Mouse (Mus musculus): ENCODE results near the gene Loxl3.

Loxl3 gene

DNA sequence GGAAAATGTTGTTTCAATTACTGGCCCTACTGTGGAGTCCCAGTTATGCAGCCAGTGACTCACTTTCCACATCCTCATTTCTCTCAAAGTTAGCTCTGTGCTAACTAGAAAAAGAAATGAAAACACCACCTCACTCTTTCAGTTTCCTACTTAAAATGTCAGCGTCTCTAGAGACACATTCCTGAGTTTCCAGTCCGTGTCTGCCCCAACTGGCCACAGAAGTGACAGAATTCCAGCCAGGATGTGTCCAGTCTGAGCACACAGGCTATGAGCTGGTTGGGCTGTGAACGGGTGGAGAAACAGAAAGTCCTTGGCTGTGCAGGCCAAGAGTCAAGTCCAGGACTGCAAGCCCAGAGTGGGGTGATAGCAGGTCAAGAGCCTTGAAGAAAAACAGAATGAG lies 16.8 kb upstream of the Loxl3 start:
- no peak for DNase-seq (ENCODE audit: low spot score)

DNA sequence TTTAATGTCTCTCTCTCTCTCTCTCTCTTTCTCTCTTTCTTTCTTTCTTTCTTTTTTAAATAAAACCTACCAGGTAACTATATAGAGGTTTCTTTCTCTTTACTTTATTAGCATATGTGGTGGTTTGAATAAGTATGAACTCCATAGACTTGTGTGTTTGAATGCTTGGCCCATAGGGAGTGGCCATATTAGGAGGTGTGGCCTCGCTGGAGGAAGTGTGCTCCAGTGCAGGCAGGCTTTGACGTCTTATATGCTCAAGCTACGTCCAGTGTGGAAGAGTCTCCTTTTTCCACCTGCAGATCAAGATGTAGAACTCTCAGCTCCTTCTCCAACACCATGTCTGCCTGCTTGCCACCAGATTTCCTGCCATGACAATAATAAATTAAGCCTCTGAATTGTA lies 14.9 kb upstream of the Loxl3 start:
- no peak for DNase-seq (ENCODE audit: low spot score)

DNA sequence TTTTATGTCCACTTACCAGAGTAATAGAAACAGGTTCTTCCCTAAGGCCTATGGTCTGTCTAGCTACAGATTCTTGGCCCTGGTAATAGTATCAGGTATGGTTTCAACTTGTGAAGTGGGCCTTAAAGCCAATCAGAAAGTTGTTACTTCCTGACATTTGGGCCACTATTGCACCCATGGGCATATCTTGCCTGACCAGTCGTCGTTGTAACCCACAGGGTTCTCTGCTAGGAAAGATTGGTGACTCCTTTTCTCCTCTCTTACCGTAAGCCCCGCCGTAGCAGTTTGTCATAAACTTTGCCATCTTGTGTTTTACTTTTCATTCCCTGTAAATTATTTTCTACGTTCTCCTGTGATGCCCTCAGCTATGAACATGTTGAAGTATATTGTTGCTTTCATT lies 13.9 kb upstream of the Loxl3 start:
- no peak for DNase-seq (ENCODE audit: low spot score)

DNA sequence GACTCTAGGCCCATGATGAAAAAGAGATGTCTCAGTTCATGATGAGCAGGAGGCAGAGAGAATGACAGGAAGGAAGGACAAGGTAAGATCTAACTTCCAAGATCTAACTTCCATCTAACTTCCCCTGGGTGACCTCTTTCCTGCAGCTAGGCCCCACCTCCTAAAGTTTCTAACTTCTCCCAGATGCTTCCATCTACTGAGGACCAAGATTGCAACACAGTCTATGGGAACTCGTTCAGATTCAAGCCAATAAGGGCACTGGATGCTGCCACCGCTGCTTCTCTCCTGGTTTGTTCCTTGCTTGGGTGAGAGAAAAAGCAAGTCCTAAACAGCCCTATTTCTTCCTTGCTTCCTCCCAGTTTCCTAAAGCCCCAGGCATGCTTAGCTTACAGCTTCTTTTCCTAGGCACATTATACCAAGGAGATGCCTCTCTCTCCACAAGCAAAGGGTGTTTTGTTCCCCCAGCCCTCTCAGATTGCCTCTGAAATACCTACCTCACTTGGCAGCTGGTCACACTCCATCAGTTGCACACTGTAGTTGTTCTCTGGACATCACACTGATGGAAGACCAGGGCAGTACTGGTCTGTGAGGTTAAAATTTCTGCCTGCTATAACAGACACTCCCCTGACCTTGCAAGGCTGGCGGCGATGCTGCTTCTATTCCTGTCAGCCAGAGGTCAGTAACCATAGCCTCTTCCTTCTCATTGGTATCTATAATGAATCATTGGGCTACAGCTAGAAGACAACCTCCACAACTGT lies 13.0 kb upstream of the Loxl3 start:
- no peak for DNase-seq (ENCODE audit: low spot score)

DNA sequence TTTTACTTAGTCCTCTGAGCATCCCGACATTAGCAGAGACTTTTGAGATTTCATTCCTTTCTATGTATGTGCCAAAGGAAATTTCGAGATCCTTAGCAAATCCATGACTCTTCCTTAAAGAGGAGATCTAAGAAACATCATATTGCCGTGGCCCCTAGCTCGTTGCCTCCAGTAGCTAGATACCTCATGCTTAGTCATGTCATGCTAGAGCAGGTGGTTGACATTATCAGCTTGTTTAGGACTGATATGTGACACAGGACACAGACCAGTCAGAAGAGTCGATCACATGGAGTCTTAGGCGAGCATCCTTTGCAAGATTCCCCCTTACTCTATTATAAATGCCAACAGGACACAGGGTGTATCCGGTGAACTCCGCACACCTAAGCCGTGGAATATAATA lies 11.0 kb upstream of the Loxl3 start:
- DNase-seq (ENCODE audit: low spot score): no peak

DNA sequence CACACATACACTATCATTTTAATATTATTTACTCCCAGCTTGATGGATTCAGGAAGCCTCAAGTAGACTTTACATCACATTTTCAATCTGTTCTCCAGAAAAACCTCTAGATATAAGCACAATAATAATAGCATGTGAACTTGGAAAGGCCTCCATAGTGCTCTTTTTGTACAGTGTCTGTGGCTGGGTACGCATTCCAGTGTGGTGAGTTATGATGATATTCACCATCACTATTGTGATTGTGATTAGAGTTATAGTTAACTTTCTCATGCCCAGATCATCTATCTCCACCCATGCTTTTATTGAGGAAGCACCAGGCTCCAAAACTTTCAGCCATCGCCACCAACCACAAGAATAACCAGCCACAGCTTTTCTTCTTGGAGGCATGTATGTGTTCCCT lies 10.2 kb upstream of the Loxl3 start:
- DNase-seq (ENCODE audit: low spot score): no peak

DNA sequence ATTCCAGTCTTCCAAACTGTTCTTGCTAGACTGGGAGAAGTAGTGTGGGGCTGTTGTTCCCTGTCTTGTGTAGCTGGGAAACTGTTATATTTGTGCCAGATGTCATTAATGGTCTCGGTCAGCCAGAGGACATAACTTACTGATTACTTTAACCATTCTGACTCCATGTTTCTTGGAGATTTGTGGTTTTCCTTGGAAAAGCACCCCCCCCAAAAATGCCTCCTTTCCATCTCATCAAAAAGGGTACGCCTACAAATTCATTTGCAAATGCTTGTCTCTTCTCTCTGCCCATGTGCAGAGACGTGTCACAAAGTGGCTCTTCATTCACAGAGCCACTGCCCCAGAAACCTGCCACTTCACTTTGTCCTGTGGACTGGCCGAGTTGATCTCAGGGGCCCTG lies 9.6 kb upstream of the Loxl3 start:
- DNase-seq (ENCODE audit: low spot score): no peak

DNA sequence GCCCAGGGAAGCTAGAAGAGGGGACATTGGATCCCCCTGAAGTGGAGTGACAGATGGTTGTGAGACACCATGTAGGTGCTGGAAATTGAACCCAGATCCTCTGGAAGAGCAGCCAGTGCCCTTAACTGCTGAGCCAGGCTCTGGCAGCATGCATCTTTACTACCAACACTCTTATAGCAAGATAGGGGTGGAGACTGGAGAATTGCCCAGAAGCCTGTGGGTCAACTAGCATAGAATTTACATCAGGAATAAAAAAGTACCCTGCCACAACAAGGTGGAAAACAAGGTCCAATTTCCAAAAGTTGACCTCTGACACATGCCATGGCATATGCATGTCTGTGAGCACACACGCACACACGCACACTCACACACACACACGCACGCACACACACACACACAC lies 8.8 kb upstream of the Loxl3 start:
- DNase-seq (ENCODE audit: low spot score): no peak

DNA sequence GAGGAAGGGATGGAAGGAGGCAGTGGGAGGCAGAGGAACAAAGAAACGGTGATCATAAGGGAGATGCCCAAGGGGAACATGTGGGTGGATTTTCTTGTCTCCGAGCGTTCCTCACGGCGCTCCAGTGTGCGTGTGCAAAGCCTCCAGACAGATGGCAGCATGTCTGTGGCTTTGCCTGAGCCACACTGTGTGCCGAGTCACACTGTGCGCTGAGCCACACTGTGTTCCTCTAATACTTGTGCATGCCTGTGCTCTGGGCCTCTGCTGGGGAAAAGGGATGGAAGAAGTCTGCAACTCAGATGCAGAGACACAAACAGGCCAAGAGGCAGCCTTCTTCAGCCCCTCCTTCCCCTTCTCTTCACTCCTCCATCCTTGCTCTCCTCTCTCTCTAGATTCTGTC lies 6.7 kb upstream of the Loxl3 start:
- DNase-seq (ENCODE audit: low spot score): no peak

DNA sequence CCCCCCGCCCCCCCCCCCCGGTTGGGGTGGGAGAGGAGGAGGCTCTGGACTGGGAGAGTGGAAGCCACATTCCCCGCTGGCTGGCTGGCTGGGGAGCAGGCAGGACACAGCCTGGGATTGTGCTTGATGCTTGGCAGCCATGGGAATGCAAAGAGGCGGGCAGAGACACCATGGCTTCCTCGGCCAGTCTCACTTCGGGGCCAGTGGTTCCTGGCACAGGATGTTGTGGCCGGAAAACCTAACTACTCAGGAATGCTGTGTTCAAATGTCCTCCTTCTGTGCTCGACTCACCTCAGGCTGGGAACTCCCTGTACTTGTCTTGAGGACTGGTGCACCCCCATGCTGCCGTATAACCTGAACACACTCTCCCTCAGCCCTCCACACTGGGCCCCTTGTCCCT lies 6.3 kb upstream of the Loxl3 start:
- DNase-seq (ENCODE audit: low spot score): no peak

DNA sequence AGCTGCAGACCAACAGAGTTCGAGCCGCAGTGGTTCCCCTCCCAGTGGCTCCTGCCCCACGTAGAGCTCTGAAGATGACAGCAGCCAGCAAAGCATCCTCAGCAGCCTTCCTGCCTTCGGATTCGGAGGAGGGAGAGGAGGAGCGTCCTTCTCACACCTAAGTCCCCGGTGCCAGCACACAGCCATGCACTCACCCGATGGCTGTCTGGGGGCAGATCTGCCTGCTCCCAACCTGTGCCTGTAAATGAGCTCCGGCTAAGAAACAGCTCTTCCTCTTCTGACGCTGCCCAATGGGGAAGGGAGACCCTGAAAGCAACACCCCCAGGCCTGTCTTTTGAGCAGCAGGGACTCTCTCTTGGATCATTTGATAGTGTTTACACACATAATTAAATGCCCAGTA lies 4.2 kb upstream of the Loxl3 start:
- DNase-seq (ENCODE audit: low spot score): no peak

DNA sequence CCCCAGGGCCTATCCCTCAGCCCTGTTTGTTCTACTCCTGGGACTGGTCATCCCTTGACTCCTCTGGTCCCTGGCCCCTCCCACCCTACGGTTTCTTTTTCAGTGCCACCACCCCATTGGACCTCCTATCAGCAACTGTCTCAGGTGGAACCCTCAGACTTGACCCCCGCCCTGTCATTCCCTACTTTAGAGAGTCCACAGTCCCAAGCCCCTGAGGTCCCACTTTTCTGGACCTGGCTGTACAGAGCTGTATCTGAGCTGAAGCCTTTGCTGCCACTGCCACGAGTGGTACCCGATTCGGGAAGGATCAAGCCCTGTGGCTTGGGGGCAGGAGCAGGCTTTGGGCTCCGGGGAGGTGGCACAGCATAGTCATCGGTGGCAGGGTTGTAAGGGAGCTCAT lies 2.9 kb upstream of the Loxl3 start:
- no peak for DNase-seq (ENCODE audit: low spot score)

DNA sequence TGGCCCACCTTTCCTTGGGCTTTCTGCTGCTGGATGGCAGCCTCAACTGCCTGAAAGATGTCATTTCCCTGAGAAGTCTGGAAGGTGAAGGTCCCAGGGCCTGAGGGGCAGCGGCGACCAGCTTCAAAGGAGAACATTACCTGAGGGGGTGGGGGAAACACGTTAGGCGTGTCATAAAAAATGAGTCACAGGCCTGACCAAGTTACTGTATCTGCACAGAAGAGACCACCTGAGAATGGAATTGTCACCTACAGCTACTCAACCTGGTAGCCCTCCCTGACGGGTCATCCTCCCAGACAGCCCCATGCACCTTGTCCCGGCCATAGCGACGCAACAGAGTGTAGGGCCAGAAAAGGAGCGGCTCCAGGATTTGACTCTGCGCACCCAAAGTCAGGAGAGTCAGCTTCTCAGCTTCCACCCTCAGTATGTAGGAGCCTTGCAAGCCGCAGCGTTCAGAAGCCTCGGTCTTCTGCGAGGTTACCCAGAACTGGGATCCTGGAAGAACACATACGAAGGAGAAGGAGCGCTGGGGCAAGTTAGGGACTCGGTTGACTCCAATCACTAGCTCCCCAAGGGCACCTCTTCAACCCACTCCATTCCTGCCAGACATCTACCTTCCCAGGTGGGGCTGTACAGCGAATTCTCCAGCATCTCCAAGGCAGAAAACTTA lies 1.9 kb upstream of the Loxl3 start:
- DNase-seq (ENCODE audit: low spot score): no peak

DNA sequence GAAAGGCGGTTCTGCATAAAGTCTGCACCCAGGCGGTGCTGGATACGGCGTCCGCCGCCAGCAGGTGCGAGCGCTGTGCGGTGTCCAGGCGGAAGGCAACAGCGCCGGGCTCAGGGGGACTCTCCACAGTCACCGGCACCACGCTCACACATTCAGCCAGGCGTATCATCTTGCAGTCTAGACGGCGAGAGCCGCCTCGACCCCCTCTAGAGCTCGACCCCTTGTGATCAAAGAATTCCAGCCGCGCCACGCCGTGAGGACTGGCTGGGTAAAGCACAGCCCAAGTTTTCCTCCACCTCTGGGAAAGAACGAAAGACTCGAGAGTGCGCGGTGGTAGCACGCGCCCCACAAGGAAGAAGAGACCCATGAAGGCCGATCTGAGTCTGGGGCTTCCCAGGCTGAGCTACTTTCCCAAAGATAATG lies 1.2 kb upstream of the Loxl3 start:
- no peak for DNase-seq (ENCODE audit: low spot score)

DNA sequence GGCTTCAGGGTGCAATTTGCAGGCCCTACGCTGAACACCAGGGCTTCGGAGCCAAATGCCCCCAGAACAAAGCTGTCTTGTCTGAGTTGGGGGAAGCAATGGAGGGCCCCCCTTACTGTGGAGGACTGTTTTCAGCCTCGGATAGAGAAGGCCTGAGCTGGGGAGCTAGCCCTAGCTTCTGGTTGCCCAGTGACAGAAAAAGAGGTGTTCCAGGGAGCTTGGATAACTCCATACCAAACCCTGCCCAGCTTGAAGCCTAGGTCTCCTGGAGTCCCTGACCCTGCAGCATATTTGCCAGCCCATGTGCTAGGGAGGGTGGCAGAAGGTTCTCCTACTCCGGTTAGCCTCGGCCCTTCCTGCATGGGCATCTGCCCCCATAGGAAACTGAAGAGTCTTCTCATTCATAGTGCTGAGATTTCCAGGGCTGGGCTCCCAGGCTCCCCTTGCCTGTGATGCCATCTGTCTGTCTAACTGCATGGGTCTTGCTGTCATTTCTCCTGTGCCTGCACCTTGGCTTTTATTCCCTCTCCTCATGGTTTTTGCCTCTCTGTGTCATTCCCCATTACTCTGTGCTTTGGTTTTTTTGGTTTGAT lies 586 bp downstream of the Loxl3 start:
- no peak for DNase-seq (ENCODE audit: low spot score)

DNA sequence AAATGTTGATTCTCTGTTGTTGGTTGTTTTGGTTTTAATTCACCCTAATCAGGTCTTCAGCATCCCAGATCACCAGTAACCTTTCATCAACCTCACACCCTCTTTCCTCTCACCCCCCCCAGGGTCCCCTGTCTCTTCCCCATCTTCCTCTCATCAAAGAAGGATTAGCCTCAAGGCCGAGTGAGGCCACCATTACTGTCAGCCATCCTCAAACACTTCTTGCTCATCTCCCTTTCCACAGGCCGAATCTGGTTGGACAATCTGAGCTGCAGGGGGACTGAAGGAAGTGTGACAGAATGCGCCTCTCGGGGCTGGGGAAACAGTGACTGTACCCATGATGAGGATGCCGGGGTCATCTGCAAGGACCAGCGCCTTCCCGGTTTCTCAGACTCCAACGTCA lies 3.2 kb downstream of the Loxl3 start:
- DNase-seq (ENCODE audit: low spot score): no peak

DNA sequence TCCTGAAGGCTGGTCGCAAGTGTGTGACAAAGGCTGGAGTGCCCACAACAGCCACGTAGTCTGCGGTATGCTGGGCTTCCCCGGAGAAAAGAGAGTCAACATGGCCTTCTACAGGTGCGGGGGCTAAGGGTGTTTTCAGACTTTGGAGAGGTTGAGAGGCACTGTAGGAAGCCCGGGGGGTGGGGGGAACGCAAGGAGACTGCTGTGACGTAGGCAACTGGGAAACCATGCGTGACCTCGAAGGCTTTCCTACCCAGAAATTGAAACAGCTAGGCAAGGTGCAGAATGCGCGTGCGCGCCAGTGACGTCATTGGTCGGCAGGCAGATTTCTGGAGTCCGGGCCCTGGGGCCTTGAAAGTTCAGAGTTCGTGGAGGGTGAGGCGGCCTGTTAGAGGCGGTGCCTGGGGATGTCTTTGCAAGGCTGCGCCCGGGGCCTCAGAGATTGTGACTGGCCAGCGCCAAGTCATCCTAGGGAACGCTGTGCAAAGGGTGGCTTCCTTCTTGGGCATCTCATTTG lies 4.6 kb downstream of the Loxl3 start:
- DNase-seq (ENCODE audit: low spot score): peak; percentile 47

DNA sequence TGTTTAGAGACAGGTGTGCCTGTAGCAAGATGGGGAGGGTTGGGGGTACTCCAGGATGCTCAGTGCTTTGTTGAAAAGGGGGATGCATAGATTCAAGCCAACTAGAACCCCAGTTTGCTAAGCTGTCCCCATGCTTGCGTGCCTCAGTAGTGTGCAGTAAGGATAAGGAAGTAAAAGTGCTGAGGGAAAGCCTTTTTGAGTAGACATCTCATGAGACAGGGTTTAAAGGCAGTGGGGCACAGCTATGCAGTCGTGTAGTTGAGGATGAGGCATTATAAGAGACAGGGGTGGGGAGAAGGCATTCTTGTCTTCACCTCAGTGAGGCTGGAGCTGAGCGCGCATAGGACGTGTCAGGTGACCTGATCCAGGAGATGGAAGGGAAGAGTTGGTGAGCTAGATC lies 6.6 kb downstream of the Loxl3 start:
- DNase-seq (ENCODE audit: low spot score): no peak

DNA sequence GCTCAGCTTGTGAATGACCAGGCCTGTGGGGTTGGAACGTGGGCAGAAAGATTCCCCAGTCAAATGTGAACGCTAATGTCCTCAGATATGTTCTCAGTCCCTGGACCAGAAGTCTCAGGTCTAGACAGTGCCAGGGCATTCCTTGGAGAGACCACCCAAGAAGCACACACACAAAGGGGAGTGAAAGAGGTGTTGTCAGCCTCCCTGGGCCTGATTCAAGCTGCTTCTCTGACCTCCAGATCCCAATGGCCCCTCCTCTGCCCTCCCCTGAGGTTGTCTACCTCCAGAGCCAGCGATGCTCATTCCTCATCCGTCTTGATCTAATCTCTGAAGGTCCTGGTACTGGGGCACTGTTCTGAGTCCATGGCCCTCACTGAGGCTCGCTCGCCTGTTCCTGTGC lies 9.6 kb downstream of the Loxl3 start:
- no peak for DNase-seq (ENCODE audit: low spot score)

DNA sequence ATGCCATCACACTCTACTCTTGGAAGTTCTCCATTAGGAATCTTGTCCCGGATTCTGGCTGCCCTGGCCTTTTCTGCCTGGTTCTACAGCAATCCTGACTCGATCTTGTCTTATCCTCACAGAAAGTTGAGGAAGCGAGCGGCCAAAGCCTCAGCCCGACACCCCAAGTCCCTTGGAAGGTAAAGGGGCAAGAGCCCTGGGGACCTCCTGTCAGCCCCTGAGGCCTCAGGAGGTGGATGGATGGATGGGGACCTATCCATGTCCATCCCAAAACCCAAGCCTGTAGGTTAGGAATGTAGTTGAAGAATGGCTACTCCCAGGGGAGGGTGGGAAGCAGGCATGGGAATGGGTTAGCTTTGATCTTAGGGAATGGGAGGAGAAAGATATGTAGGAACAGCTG lies 10.0 kb downstream of the Loxl3 start:
- DNase-seq (ENCODE audit: low spot score): no peak

DNA sequence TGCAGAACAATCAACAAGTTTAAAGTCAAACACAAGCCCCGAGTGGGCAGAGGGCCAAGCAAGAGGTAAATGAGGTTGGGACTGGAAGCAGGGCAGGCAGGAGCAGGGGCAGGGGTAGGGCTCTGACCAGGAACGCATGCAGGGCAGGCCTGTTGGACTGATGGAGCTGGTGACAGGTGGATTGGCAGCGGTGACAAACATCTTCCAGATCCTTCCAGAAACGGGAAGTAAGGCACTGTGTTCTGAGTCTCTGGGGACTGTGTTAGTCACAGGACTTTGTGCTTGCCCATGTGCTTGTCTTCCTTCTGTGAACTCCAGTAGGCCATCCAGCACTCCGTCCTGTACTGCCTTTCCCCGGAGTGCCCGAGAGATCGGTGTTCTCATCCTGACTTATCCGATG lies 10.8 kb downstream of the Loxl3 start:
- no peak for DNase-seq (ENCODE audit: low spot score)

DNA sequence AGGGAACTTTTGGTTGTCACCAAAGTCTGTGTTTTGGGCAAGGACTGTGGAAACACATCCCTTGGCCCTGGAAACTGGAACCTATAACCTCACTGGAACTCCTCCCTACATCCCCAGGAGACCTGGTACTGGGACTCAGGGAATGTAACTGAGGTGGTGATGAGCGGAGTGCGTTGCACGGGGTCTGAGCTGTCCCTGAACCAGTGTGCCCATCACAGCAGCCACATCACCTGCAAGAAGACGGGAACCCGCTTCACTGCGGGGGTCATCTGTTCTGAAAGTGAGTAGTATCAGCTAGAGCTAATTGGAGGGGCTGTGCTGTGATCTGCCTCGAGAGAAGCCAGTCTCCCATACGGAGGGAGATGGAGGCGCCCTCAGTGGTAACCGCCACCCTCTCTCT lies 15.4 kb downstream of the Loxl3 start:
- DNase-seq (ENCODE audit: low spot score): no peak

DNA sequence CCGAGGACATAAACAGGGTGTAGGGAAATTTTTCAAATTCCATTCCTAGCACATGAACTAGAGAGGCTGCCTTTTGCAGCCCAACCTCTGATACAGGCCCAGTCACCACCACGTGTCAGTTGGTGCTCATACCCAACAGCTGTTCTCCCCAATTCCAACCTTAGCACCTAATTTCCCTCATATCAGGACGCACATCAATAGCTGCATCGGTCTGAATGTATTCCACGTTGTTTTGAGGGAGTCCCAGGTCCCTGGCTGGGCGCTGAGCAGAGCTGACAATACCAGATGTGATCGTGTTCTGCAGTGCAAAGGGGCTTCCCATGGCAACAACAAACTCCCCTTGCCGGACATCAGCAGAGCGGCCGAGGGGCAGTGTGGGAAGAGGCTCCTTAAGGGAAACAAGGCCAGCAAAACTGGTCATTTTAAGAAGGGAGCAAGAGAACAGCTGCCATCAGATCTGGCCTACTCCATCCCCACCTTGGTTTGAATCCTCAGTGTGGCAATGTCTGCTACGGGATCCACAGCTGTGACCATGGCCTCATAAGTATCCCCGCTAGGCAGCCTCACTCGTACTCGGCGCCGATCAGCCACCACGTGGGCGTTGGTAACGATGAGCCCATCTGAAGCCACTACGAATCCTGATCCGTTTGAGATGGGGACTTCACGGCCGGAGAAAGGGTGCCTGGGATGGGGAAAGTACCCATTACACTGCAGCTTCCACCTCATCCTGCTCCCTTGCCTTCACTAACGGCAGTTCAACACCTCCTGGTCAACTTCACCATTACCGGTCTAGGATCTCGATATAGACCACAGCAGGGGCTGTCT lies 19.4 kb downstream of the Loxl3 start:
- DNase-seq (ENCODE audit: low spot score): no peak
